Mouse (Mus musculus): ENCODE data around the gene Tex2. TPM values are rescaled to one million over a fixed set of nuclear protein-coding genes. Genes with fewer than 3 reads are reported as not detected.

Tex2 gene
- polyA plus RNA-seq, 1 experiment: 34.6 TPM

GRCm38 (mm10) chr11:106615561-106615960 is 2.3 kb upstream of the Tex2 start:
- TF ChIP-seq CTCF (IDR thresholded peaks at IDR 0.05; ENCODE audit: borderline replicate concordance, extremely low read depth, insufficient read depth, insufficient read length) (no peak), POLR2A (IDR thresholded peaks at IDR 0.05; ENCODE audit: borderline replicate concordance, extremely low read depth, insufficient read depth, insufficient read length, poor library complexity, severe bottlenecking) (no peak)
- DNase-seq (ENCODE audit: low read depth): no peak

DNA sequence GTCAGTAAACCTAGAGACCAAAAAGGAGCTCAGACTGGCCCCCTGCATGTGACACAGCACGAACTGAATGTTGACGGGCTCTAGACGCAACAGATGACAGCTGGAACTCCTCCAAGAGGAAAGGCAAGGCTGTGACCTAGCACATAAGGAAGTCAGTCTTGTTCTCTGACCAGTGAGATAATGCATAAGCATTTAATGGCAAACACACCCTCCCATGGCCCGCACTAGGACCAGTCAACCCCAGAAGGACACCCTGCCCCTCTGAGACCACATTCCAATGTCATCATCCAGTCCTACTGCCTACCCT is 1.1 kb upstream of the Tex2 start:
- DNase-seq (ENCODE audit: low read depth): no peak
- TF ChIP-seq POLR2A (IDR thresholded peaks at IDR 0.05; ENCODE audit: borderline replicate concordance, extremely low read depth, insufficient read depth, insufficient read length, poor library complexity, severe bottlenecking) (no peak), CTCF (IDR thresholded peaks at IDR 0.05; ENCODE audit: borderline replicate concordance, extremely low read depth, insufficient read depth, insufficient read length) (no peak)

DNA sequence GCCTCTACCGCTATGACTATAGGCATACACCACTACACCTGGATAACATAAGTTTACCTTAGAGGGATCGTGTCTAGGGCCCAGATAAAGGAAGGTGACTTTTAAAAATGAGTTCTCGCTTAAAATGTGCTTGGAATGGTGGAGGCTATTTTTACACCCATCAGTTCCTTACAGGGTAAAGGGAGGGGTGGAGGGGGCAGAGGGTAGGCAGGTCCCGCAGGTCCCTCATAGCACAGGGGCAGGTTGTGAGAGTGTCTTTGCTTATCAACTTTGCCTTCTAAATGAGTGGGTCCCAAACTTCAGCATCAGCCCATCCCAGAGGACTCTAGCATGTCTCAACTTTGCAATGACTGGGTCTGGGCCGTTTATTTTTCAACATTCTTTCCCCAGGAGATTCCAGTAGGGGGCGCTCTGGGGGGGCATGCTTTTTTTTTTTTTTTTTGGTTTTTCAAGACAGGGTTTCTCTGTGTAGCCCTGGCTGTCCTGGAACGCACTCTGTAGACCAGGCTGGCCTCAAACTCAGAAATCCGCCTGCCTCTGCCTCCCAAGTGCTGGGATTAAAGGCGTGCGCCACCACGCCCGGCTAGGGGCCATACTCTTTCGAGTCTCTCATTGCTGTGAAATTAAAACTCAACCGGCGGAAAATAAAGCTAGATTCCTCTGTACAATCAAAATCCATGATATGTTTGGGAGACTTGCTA is 565 bp upstream of the Tex2 start:
- no peak for TF ChIP-seq POLR2A (IDR thresholded peaks at IDR 0.05; ENCODE audit: borderline replicate concordance, extremely low read depth, insufficient read depth, insufficient read length, poor library complexity, severe bottlenecking)
- TF ChIP-seq CTCF (IDR thresholded peaks at IDR 0.05; ENCODE audit: borderline replicate concordance, extremely low read depth, insufficient read depth, insufficient read length): no peak
- no peak for DNase-seq (ENCODE audit: low read depth)

DNA sequence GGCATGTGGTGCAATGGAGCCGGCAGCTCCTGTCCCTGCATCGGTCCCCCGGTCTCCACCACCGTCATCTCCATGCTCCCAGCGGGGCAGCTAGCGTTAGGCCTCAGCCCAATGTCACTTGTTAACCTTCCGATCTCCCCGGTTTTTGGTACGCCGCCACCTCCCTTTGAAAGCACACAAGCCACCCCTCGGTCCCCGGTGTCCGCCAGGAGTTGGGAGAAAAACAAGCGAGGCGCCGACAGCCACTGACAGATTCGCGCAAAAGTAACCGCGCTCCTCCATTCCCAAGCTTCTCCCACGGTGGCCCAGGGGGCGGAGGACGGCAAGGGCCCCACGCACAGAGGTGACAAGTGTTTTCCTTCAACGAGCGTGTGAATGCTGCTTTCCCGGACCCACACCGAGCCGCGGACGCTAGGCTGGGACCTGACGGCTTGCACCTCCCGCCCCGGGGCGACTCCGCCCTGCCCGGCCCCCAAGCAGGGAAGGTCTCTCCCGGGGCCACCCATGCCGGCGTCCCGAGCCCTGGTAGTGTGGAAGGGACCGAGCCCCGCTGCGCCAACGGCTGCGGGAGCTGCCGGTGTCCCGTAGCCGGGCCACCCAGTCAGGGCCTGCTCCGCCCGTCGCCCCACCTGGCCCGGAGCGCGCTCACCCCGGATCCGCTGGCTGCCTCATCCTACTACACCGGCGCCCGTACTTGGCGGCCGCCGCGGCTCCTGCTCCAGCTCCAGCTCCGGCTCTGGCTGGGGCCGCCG is 838 bp downstream of the Tex2 start:
- TF ChIP-seq CTCF (IDR thresholded peaks at IDR 0.05; ENCODE audit: borderline replicate concordance, extremely low read depth, insufficient read depth, insufficient read length): no peak
- peak; percentile 55; the same call in 1 of the 2 replicates for TF ChIP-seq POLR2A (IDR thresholded peaks at IDR 0.05; ENCODE audit: borderline replicate concordance, extremely low read depth, insufficient read depth, insufficient read length, poor library complexity, severe bottlenecking)
- DNase-seq (ENCODE audit: low read depth): peak; percentile 49

- no peak for TF ChIP-seq CTCF (IDR thresholded peaks at IDR 0.05; ENCODE audit: borderline replicate concordance, extremely low read depth, insufficient read depth, insufficient read length)
- no peak for TF ChIP-seq POLR2A (IDR thresholded peaks at IDR 0.05; ENCODE audit: borderline replicate concordance, extremely low read depth, insufficient read depth, insufficient read length, poor library complexity, severe bottlenecking)
- DNase-seq (ENCODE audit: low read depth): no peak
Observed at GRCm38 (mm10) chr11:106609731-106610130, 3.5 kb downstream of the Tex2 start.

DNA sequence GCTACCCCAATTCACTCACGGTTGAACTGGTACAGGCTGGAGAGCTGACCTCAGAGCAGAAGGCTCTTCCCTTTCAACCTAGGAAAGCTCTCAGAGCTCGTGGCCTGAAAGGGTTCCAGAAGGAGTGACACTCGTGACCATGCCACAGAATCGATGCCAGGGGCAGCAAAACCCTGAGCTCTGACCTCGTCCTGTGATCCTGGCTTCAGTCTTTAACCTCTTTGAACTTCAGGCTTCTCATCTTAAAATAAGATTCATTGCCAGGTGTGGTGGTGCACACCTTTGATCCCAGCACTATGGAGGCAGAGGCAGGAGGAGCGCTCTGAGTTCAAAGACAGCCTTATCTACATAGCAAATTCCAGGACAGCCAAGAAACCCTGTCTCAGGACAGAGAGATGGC is 5.9 kb downstream of the Tex2 start:
- TF ChIP-seq CTCF (IDR thresholded peaks at IDR 0.05; ENCODE audit: borderline replicate concordance, extremely low read depth, insufficient read depth, insufficient read length): no peak
- TF ChIP-seq POLR2A (IDR thresholded peaks at IDR 0.05; ENCODE audit: borderline replicate concordance, extremely low read depth, insufficient read depth, insufficient read length, poor library complexity, severe bottlenecking): no peak
- no peak for DNase-seq (ENCODE audit: low read depth)

DNA sequence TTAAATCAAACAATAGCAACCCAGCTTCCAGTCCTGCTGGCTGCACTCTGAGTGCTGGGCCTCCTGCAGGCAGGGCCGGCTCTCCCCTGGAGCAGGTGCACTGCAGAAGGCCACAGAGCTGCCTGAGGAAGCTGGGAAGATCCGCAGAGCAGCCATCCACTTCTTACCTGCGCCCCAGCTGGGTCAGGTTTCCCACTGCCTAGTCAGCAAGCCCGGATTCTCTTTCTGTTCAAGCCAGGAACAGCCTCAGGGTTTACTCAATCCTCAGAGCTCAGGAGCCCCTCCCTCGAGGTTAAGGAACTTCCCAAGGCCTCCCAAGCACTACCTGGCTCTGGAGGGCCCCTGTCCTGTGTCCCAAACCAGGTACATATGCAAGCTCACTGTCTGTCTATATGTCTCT is 7.2 kb downstream of the Tex2 start:
- no peak for DNase-seq (ENCODE audit: low read depth)
- TF ChIP-seq CTCF (IDR thresholded peaks at IDR 0.05; ENCODE audit: borderline replicate concordance, extremely low read depth, insufficient read depth, insufficient read length) (no peak), POLR2A (IDR thresholded peaks at IDR 0.05; ENCODE audit: borderline replicate concordance, extremely low read depth, insufficient read depth, insufficient read length, poor library complexity, severe bottlenecking) (no peak)

DNA sequence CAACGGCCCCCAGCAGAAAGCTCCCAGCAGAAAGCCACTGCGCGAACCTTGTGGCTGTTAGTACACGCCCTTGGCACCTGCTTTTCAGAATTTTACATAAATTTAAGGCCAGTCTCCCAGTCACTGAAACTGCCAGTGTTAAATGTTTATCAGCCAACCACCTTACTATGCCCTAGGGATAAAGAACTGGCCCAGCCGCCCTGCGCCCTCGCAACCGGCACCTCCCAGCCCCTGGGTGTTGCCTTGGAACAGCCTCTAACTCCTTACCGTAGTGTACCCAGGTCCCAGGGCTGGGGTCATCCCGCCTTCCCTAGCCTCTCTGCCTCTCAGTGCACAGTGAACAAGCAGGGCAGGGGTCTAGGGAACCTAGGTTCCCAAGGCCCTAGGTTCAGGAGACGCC is 10.0 kb downstream of the Tex2 start:
- TF ChIP-seq POLR2A (IDR thresholded peaks at IDR 0.05; ENCODE audit: borderline replicate concordance, extremely low read depth, insufficient read depth, insufficient read length, poor library complexity, severe bottlenecking): no peak
- TF ChIP-seq CTCF (IDR thresholded peaks at IDR 0.05; ENCODE audit: borderline replicate concordance, extremely low read depth, insufficient read depth, insufficient read length): no peak
- no peak for DNase-seq (ENCODE audit: low read depth)

DNA sequence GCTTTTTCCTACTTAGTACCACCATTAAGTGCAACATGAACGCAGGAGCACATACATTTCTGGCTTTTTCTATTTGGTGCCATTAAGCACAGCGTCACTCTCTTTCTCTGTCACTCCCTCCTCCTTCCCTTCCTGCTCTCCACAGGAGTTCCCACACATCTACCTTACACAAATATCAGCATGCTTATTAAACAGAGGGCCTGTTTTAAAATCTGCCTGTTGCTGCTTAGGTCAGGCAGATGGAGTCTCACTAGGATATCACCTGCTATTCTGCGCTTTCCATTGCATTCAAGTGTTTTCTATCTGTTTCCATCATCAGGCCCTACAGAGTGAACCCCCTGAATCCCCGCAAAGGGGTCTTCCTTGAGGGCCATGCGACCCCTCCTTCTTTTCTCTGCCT is 13.1 kb downstream of the Tex2 start:
- no peak for DNase-seq (ENCODE audit: low read depth)
- TF ChIP-seq CTCF (IDR thresholded peaks at IDR 0.05; ENCODE audit: borderline replicate concordance, extremely low read depth, insufficient read depth, insufficient read length) (no peak), POLR2A (IDR thresholded peaks at IDR 0.05; ENCODE audit: borderline replicate concordance, extremely low read depth, insufficient read depth, insufficient read length, poor library complexity, severe bottlenecking) (no peak)

- no peak for DNase-seq (ENCODE audit: low read depth)
- TF ChIP-seq CTCF (IDR thresholded peaks at IDR 0.05; ENCODE audit: borderline replicate concordance, extremely low read depth, insufficient read depth, insufficient read length) (no peak), POLR2A (IDR thresholded peaks at IDR 0.05; ENCODE audit: borderline replicate concordance, extremely low read depth, insufficient read depth, insufficient read length, poor library complexity, severe bottlenecking) (no peak)
Observed at GRCm38 (mm10) chr11:106599345-106599744, 13.9 kb downstream of the Tex2 start.

- no peak for DNase-seq (ENCODE audit: low read depth)
- TF ChIP-seq POLR2A (IDR thresholded peaks at IDR 0.05; ENCODE audit: borderline replicate concordance, extremely low read depth, insufficient read depth, insufficient read length, poor library complexity, severe bottlenecking) (no peak), CTCF (IDR thresholded peaks at IDR 0.05; ENCODE audit: borderline replicate concordance, extremely low read depth, insufficient read depth, insufficient read length) (no peak)
Observed at GRCm38 (mm10) chr11:106598339-106598738, 14.9 kb downstream of the Tex2 start.

Measured in brain, embryonic 14.5 days (tissue).